ENCODE assay signal across 9 mouse cellular contexts in genomic region chr16:15119799-15120198, GRCm38 (mm10).
A peak's percentile ranks its signal among the peaks of the same experiment; 100 is the strongest.
DNase-seq lines count a peak whose midpoint lies in the region; ATAC-seq and TF ChIP-seq lines count a peak whose summit lies in the region.
"Had no signal": no experiment of that assay in that cellular context is flagged by ENCODE, and none has a peak within 500 bp of the region (broad histone marks: within the 10 kb centered on the region; RNA-seq: fewer than 3 reads in every experiment).

No protein-coding gene starts in this region.

- no peak for DNase-seq in liver, postnatal 0 days
- peak; percentile 46 for DNase-seq in ZHBTc4 (ENCODE audit: low read depth, low spot score)
- DNase-seq in embryonic facial prominence, embryonic 14.5 days (ENCODE audit: low spot score), result peak; percentile 31
- peak; percentile 10 for DNase-seq in lung, postnatal 25 days (ENCODE audit: low spot score)
- DNase-seq in midbrain, embryonic 11.5 days (ENCODE audit: low spot score, missing footprints), result no peak
- DNase-seq: liver had no signal

- WGBS in liver, postnatal 0 days (ENCODE audit: insufficient replicate concordance), result 59% methylated on average over 1 of the region's 1 CpGs
- 62% methylated on average over 1 of the region's 1 CpGs for WGBS in liver, embryonic 12.5 days (ENCODE audit: insufficient replicate concordance)
- 78% methylated on average over 1 of the region's 1 CpGs for WGBS in embryonic facial prominence, embryonic 14.5 days
- WGBS in midbrain, embryonic 11.5 days, result 75% methylated on average over 1 of the region's 1 CpGs

- peak; percentile 34 for TF ChIP-seq CTCF in liver, postnatal 0 days (IDR thresholded peaks at IDR 0.05; ENCODE audit: low read depth)

- no peak overlapping the region for H3K27ac ChIP-seq in liver, postnatal 0 days (ENCODE audit: low read depth)
- no peak overlapping the region for H3K27ac ChIP-seq in liver, embryonic 12.5 days
- H3K27ac ChIP-seq in embryonic facial prominence, embryonic 14.5 days (replicated peaks; ENCODE audit: low read depth, low read length), result no peak overlapping the region
- H3K27ac ChIP-seq in midbrain, embryonic 11.5 days (ENCODE audit: low read depth, low read length), result no peak overlapping the region

- no peak overlapping the region for H3K9ac ChIP-seq in liver, postnatal 0 days (replicated peaks)
- no peak overlapping the region for H3K9ac ChIP-seq in liver, embryonic 12.5 days
- no peak overlapping the region for H3K9ac ChIP-seq in embryonic facial prominence, embryonic 14.5 days (ENCODE audit: low read depth, low read length)
- no peak overlapping the region for H3K9ac ChIP-seq in midbrain, embryonic 11.5 days (ENCODE audit: low read length)

- H3K36me3 ChIP-seq in liver, postnatal 0 days (replicated peaks; ENCODE audit: insufficient read depth, low read length), result no peaks in the 10 kb centered on the region
- H3K36me3 ChIP-seq in liver, embryonic 12.5 days, result no peaks in the 10 kb centered on the region
- H3K36me3 ChIP-seq in embryonic facial prominence, embryonic 14.5 days (ENCODE audit: control insufficient read depth, insufficient read depth, low read length), result no peaks in the 10 kb centered on the region
- no peaks in the 10 kb centered on the region for H3K36me3 ChIP-seq in midbrain, embryonic 11.5 days (ENCODE audit: control insufficient read depth, insufficient read depth, low read length)

- no peaks in the 10 kb centered on the region for H3K27me3 ChIP-seq in liver, postnatal 0 days (ENCODE audit: insufficient read depth, low read length)
- H3K27me3 ChIP-seq in liver, embryonic 12.5 days (replicated peaks), result no peaks in the 10 kb centered on the region
- no peaks in the 10 kb centered on the region for H3K27me3 ChIP-seq in embryonic facial prominence, embryonic 14.5 days (replicated peaks; ENCODE audit: control insufficient read depth, insufficient read depth, low read length)
- H3K27me3 ChIP-seq in midbrain, embryonic 11.5 days (ENCODE audit: control insufficient read depth, insufficient read depth, low read length), result no peaks in the 10 kb centered on the region

- no peak overlapping the region for H3K4me3 ChIP-seq in liver, postnatal 0 days (ENCODE audit: low read depth, low read length)
- H3K4me3 ChIP-seq in liver, embryonic 12.5 days, result no peak overlapping the region
- H3K4me3 ChIP-seq in embryonic facial prominence, embryonic 14.5 days (ENCODE audit: low read depth, low read length), result no peak overlapping the region
- no peak overlapping the region for H3K4me3 ChIP-seq in midbrain, embryonic 11.5 days (ENCODE audit: low read depth, low read length)

- no peak for ATAC-seq in liver, postnatal 0 days
- ATAC-seq in liver, embryonic 12.5 days, result no peak
- no peak for ATAC-seq in embryonic facial prominence, embryonic 14.5 days (ENCODE audit: low read depth)
- ATAC-seq in activated CD4-positive, CD25-positive, alpha-beta regulatory T cell, adult 4 months, result no peak
- ATAC-seq in megakaryocyte progenitor cell, adult 5-6 weeks (replicated peaks; ENCODE audit: poor library complexity), result no peak
- no peak for ATAC-seq in midbrain, embryonic 11.5 days (ENCODE audit: low FRiP score)

- no peaks in the 10 kb centered on the region for H3K9me3 ChIP-seq in liver, postnatal 0 days (ENCODE audit: low read length)
- H3K9me3 ChIP-seq in liver, embryonic 12.5 days (replicated peaks), result no peaks in the 10 kb centered on the region
- peaks cover 2% of the 10 kb centered on the region; the same call in 1 of the 2 replicates for H3K9me3 ChIP-seq in embryonic facial prominence, embryonic 14.5 days (ENCODE audit: control insufficient read depth, low read length)
- no peaks in the 10 kb centered on the region for H3K9me3 ChIP-seq in midbrain, embryonic 11.5 days (ENCODE audit: control insufficient read depth, low read length)

- TF ChIP-seq EP300 in liver, postnatal 0 days (IDR thresholded peaks at IDR 0.05; ENCODE audit: low read depth), result no peak

- H3K4me1 ChIP-seq in liver, postnatal 0 days (ENCODE audit: insufficient read depth), result no peaks in the 10 kb centered on the region
- H3K4me1 ChIP-seq in liver, embryonic 12.5 days, result no peaks in the 10 kb centered on the region
- peaks cover 9% of the 10 kb centered on the region for H3K4me1 ChIP-seq in embryonic facial prominence, embryonic 14.5 days (ENCODE audit: control insufficient read depth, insufficient read depth, low read length)
- no peaks in the 10 kb centered on the region for H3K4me1 ChIP-seq in midbrain, embryonic 11.5 days (ENCODE audit: control insufficient read depth, insufficient read depth, low read length)

- H3K4me2 ChIP-seq in liver, postnatal 0 days (ENCODE audit: low read depth, low read length), result no peak overlapping the region
- H3K4me2 ChIP-seq in liver, embryonic 12.5 days, result no peak overlapping the region
- H3K4me2 ChIP-seq in embryonic facial prominence, embryonic 14.5 days (ENCODE audit: low read depth, low read length), result no peak overlapping the region
- H3K4me2 ChIP-seq in midbrain, embryonic 11.5 days, result no peak overlapping the region

Comparison
In these comparisons a context has a peak if more than half of its experiments do, and no peak if none do; other contexts are left out.
1. DNase-seq: peak in ZHBTc4 (single experiment), embryonic facial prominence, embryonic 14.5 days (single experiment) and lung, postnatal 25 days (single experiment); none in liver, postnatal 0 days (single experiment) and midbrain, embryonic 11.5 days (single experiment).